Mouse (Mus musculus) CH12.LX (cell line): Measurements from ENCODE around the gene Fam222a. TPM values are rescaled to one million over a fixed set of nuclear protein-coding genes. Genes with fewer than 3 reads are reported as not detected.

Experiments
- DNase-seq: peaks from one replicate; pipeline ENCODE4 v3.0.0-alpha.2; 2013; ENCODE audit errors: extremely low read depth
- H3K27ac ChIP-seq: 2 replicates; pipeline ENCODE4 v1.5.1; 2012; ENCODE audit warnings: low read depth, mild to moderate bottlenecking, control low read depth, moderate library complexity; ENCODE audit not compliant: insufficient read depth
- H3K27me3 ChIP-seq: replicated peaks from 2 replicates; pipeline ENCODE3; 2012; ENCODE audit warnings: inconsistent platforms
- H3K36me3 ChIP-seq, 2 experiments: replicated peaks in 1 of 2; 2 replicates each; pipeline versions ENCODE3 to v1.6.1; 2012; ENCODE audit warnings: inconsistent platforms in 1 of 2, low read length in 1 of 2, mild to moderate bottlenecking in 1 of 2, mixed read lengths in 1 of 2, moderate library complexity in 1 of 2; ENCODE audit not compliant: control insufficient read depth in 1 of 2, insufficient read depth in 1 of 2
- H3K4me1 ChIP-seq, 2 experiments: 2 replicates each; pipeline ENCODE4 v1.6.1; 2012; ENCODE audit warnings: inconsistent platforms in 1 of 2, moderate library complexity in 1 of 2; ENCODE audit not compliant: insufficient read depth in 2 of 2, control insufficient read depth in 1 of 2
- H3K4me2 ChIP-seq: 2 replicates; pipeline ENCODE4 v1.6.1; 2012; ENCODE audit warnings: low read depth, mild to moderate bottlenecking, control low read depth; ENCODE audit not compliant: poor library complexity, insufficient read depth, severe bottlenecking
- H3K4me3 ChIP-seq, 3 experiments: fragments of 150-350 bp in 1 of 3; sonication (generic) in 1 of 3; replicated peaks in 1 of 3; 2 replicates each; pipeline versions ENCODE3 to v1.5.1; 2011 to 2012; ENCODE audit warnings: low read depth in 2 of 3, low read length in 2 of 3, mild to moderate bottlenecking in 2 of 3, moderate library complexity in 2 of 3, control low read depth in 1 of 3, improper control_type of control experiment in 1 of 3, inconsistent platforms in 1 of 3, mixed read lengths in 1 of 3; ENCODE audit not compliant: poor library complexity in 1 of 3
- H3K79me2 ChIP-seq: replicated peaks from 2 replicates; pipeline ENCODE4 v1.6.1; 2012; ENCODE audit warnings: mild to moderate bottlenecking, moderate library complexity; ENCODE audit not compliant: control insufficient read depth, poor library complexity, insufficient read depth, severe bottlenecking; ENCODE audit errors: extremely low read depth
- H3K9ac ChIP-seq: 2 replicates; pipeline ENCODE4 v1.6.1; 2012; ENCODE audit warnings: low read depth, mild to moderate bottlenecking, control low read depth, moderate library complexity; ENCODE audit not compliant: insufficient read depth
- H3K9me3 ChIP-seq: replicated peaks from 2 replicates; pipeline ENCODE3; 2012; ENCODE audit warnings: low read length, inconsistent platforms, mixed read lengths
- CTCF ChIP-seq, 2 experiments: IDR thresholded peaks in 1 of 2; conservative IDR thresholded peaks in 1 of 2; 2 replicates each; pipeline ENCODE4 v1.5.1; 2011 to 2012; ENCODE audit warnings: low read depth in 2 of 2, low read length in 2 of 2, improper control_type of control experiment in 1 of 2, inconsistent platforms in 1 of 2, mild to moderate bottlenecking in 1 of 2, moderate library complexity in 1 of 2
- E2F4 ChIP-seq: IDR thresholded peaks from 2 replicates; pipeline ENCODE4 v1.6.1; 2011; ENCODE audit warnings: low read depth, low read length, improper control_type of control experiment; ENCODE audit not compliant: insufficient replicate concordance
- EP300 ChIP-seq: IDR thresholded peaks from 2 replicates; pipeline ENCODE4 v1.6.1; 2011; ENCODE audit warnings: low read length, improper control_type of control experiment
- ETS1 ChIP-seq: conservative IDR thresholded peaks from 2 replicates; pipeline ENCODE4 v1.6.1; 2012; ENCODE audit warnings: low read depth, mild to moderate bottlenecking, inconsistent platforms, low read length, improper control_type of control experiment, moderate library complexity
- JUND ChIP-seq: conservative IDR thresholded peaks from 2 replicates; pipeline ENCODE4 v1.6.1; 2011; ENCODE audit warnings: low read depth, low read length, improper control_type of control experiment
- MAFK ChIP-seq: IDR thresholded peaks from 2 replicates; pipeline ENCODE4 v1.6.1; 2011; ENCODE audit warnings: low read length, improper control_type of control experiment; ENCODE audit not compliant: insufficient replicate concordance
- MAX ChIP-seq: IDR thresholded peaks from 2 replicates; pipeline ENCODE4 v1.6.1; 2011; ENCODE audit warnings: low read length, improper control_type of control experiment
- MAZ ChIP-seq: IDR thresholded peaks from 2 replicates; pipeline ENCODE4 v1.6.1; 2012; ENCODE audit warnings: low read depth, mild to moderate bottlenecking, inconsistent platforms, low read length, improper control_type of control experiment, moderate library complexity
- MXI1 ChIP-seq: IDR thresholded peaks from 2 replicates; pipeline ENCODE4 v1.6.1; 2011; ENCODE audit warnings: mild to moderate bottlenecking, low read depth, low read length, improper control_type of control experiment
- NELFE ChIP-seq: IDR thresholded peaks from 2 replicates; pipeline ENCODE4 v1.6.1; 2011; ENCODE audit warnings: low read depth, low read length, improper control_type of control experiment
- POLR2A ChIP-seq: IDR thresholded peaks from 2 replicates; pipeline ENCODE4 v1.6.1; 2011; ENCODE audit warnings: low read depth, mild to moderate bottlenecking, improper control_type of control experiment, low read length
- POLR2AphosphoS2 ChIP-seq: IDR thresholded peaks from 2 replicates; pipeline ENCODE4 v1.6.1; 2011; ENCODE audit warnings: low read depth, low read length, improper control_type of control experiment
- RAD21 ChIP-seq: IDR thresholded peaks from 2 replicates; pipeline ENCODE4 v1.6.1; 2011; ENCODE audit warnings: low read depth, mild to moderate bottlenecking, low read length, improper control_type of control experiment, moderate library complexity
- SIN3A ChIP-seq: IDR thresholded peaks from 2 replicates; pipeline ENCODE4 v1.6.1; 2012; ENCODE audit warnings: low read length, improper control_type of control experiment, inconsistent platforms
- UBTF ChIP-seq: IDR thresholded peaks from 2 replicates; pipeline ENCODE4 v1.6.1; 2012; ENCODE audit warnings: low read depth, mild to moderate bottlenecking, inconsistent platforms, low read length, improper control_type of control experiment, moderate library complexity
- USF1 ChIP-seq: IDR thresholded peaks from 2 replicates; pipeline ENCODE4 v1.6.1; 2014; ENCODE audit warnings: low read depth, mild to moderate bottlenecking, inconsistent platforms, low read length, improper control_type of control experiment
- ZMIZ1 ChIP-seq: IDR thresholded peaks from 2 replicates; pipeline ENCODE4 v1.6.1; 2012; ENCODE audit warnings: low read depth, mild to moderate bottlenecking, inconsistent platforms, low read length, improper control_type of control experiment
- ZNF384 ChIP-seq: IDR thresholded peaks from 2 replicates; pipeline ENCODE4 v1.6.1; 2012; ENCODE audit warnings: low read depth, low read length, improper control_type of control experiment, inconsistent platforms
- dilution Hi-C: fragments of 300-500 bp; cut with MboI; formaldehyde crosslinking; loops from 2 replicates; pipeline ENCODE4 v1.14.3; 2020; ENCODE audit warnings: low sequenced_read_pairs; ENCODE audit not compliant: extremely low pct_unique_long_range_greater_than_20kb, extremely low pct_ligation_motif_present
- in situ Hi-C: fragments of 300-500 bp; cut with MboI; formaldehyde crosslinking; loops from 3 replicates; pipeline ENCODE4 v1.14.3; 2019; ENCODE audit warnings: low sequenced_read_pairs, low pct_ligation_motif_present, low pct_unique_long_range_greater_than_20kb, mixed read lengths
- polyA plus RNA-seq: library from polyadenylated mRNA; unstranded; fragments of >175 nt; gene quantifications from 2 replicates; pipeline ENCODE4 v1.2.1, GENCODE M21; 2012; ENCODE audit warnings: low read depth; ENCODE audit not compliant: insufficient read length
- total RNA-seq, 2 experiments: library from RNA; depleted of rRNA; stranded (reverse); fragments of 300-350 nt in 1 of 2; fragments of >200 nt in 1 of 2; gene quantifications; 2 replicates each; pipeline ENCODE4 v1.2.3; 2012 to 2014

Gene Fam222a
- total and polyA plus RNA-seq, 3 experiments: 0.13 TPM; not detected in 2

DNA sequence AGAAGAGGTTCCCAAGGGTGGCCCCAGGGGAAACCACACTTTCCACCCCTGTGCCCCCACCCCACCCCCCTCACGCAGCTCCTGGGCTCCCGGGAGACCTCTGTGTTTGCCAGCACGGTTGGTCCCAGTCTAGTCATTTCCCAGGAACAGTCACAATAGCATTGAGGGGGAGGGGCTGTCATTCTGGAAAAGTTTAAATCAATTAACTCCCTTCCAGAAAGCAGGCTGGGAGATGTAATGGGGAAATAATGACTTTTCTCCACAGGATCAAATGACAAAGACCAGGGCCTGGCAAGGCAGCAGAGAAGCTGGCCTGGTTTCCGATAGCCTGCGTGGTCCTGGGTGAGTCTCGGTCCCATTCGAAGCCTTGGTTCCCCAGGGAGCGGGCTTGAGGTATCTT, 14.1 kb upstream of the Fam222a start:
- H3K4me2 ChIP-seq: no peak overlapping the region
- no peak for TF ChIP-seq JUND
- TF ChIP-seq MXI1: no peak
- no peak for TF ChIP-seq MAX
- no peak for TF ChIP-seq ZMIZ1
- no peak for TF ChIP-seq NELFE
- TF ChIP-seq E2F4: no peak
- no peak for TF ChIP-seq MAFK
- no peak for TF ChIP-seq EP300
- TF ChIP-seq, all 38 proteins: peak for 0
- no peaks in the 10 kb centered on the region for H3K36me3 ChIP-seq
- H3K4me1 ChIP-seq: peaks cover 8 to 17% of the 10 kb centered on the region in 2 experiments
- DNase-seq: no peak
- H3K9me3 ChIP-seq: peaks cover 15% of the 10 kb centered on the region
- H3K79me2 ChIP-seq: no peaks in the 10 kb centered on the region
- no peak overlapping the region for H3K4me3 ChIP-seq
- no peak overlapping the region for H3K27ac ChIP-seq
- in situ Hi-C loops (no loop called here), dilution Hi-C loops (no loop called here)
- no peak overlapping the region for H3K9ac ChIP-seq
- H3K27me3 ChIP-seq: peaks cover 75% of the 10 kb centered on the region

DNA sequence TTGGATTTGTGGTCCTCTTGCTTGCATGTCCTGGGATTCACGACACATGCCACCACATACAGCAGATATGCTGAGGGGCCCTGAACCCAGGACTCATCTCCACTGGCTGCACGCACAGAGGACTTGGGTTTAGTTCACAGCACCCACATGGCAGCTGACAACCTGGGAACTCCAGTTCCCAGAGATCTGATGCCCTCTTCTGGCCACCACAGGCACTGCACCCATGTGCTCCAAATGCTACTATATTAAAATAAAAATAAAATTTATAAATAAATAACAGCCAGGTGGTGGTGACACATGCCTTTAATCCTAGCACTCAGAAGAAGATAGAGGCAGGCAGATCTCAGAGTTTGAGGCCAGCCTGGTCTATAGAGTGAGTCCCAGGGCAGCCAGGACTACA, 12.4 kb upstream of the Fam222a start:
- Histone ChIP-seq H3K4me1 (peaks cover 5 to 13% of the 10 kb centered on the region in 2 experiments), H3K4me2 (no peak overlapping the region), H3K4me3 (no peak overlapping the region), H3K27me3 (peaks cover 73% of the 10 kb centered on the region), H3K9me3 (peaks cover 22% of the 10 kb centered on the region), H3K79me2 (no peaks in the 10 kb centered on the region), H3K9ac (no peak overlapping the region), H3K36me3 (no peaks in the 10 kb centered on the region), H3K27ac (no peak overlapping the region)
- in situ Hi-C loops (no loop called here), dilution Hi-C loops (no loop called here)
- TF ChIP-seq ZMIZ1: no peak
- peak in 1 of 2 experiments; percentile 22; a peak in 1 of 4 replicates for TF ChIP-seq CTCF (conservative IDR thresholded peaks at IDR 0.05 in 1 of 2, IDR thresholded peaks at IDR 0.05 in 1 of 2; ENCODE audit: low read depth in 2 of 2, low read length in 2 of 2)
- DNase-seq: no peak

DNA sequence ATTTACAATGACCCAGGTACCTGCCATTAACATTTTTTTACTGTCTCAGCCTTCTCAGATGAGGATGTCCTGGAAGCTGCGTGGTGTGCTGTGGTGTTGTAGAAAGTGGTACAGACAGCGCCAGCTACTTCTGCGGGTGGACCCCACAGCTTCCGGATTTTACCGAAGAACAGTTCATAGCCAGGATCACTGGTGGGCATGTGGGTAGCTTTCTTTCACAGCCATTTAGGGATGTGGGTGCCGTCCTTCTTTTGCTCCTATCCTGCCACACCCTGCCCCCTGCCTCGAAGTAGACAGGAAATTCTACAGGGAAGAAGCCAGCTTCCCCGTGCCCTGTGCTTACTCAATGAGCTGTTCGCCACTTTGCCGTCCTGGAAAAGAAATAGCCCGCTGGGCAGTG, 11.7 kb upstream of the Fam222a start:
- H3K79me2 ChIP-seq: no peaks in the 10 kb centered on the region
- no peak overlapping the region for H3K9ac ChIP-seq
- H3K36me3 ChIP-seq: no peaks in the 10 kb centered on the region
- H3K4me3 ChIP-seq: no peak overlapping the region
- no peak overlapping the region for H3K4me2 ChIP-seq
- H3K27me3 ChIP-seq: peaks cover 74% of the 10 kb centered on the region
- TF ChIP-seq RAD21: no peak
- no peak for TF ChIP-seq CTCF (conservative IDR thresholded peaks at IDR 0.05 in 1 of 2, IDR thresholded peaks at IDR 0.05 in 1 of 2; ENCODE audit: low read depth in 2 of 2, low read length in 2 of 2)
- no peak for TF ChIP-seq USF1
- TF ChIP-seq ZNF384: no peak
- no peak for TF ChIP-seq UBTF
- TF ChIP-seq POLR2AphosphoS2: no peak
- no peak for TF ChIP-seq JUND
- TF ChIP-seq ETS1: no peak
- TF ChIP-seq MAZ: no peak
- no peak for TF ChIP-seq ZMIZ1
- no peak for TF ChIP-seq POLR2A
- no peak for TF ChIP-seq SIN3A
- peaks cover 5 to 13% of the 10 kb centered on the region in 2 experiments for H3K4me1 ChIP-seq
- in situ Hi-C loops (no loop called here), dilution Hi-C loops (no loop called here)
- no peak for DNase-seq
- H3K9me3 ChIP-seq: peaks cover 22% of the 10 kb centered on the region
- H3K27ac ChIP-seq: no peak overlapping the region
